Mouse (Mus musculus): ENCODE measurements at regions not wholly inside any gene's neighbourhood (a gene's known extent, or its start where the extent isn't known, plus 50 kb on each side); places are given as distances from the start of the nearest gene placed in this dataset.

DNA sequence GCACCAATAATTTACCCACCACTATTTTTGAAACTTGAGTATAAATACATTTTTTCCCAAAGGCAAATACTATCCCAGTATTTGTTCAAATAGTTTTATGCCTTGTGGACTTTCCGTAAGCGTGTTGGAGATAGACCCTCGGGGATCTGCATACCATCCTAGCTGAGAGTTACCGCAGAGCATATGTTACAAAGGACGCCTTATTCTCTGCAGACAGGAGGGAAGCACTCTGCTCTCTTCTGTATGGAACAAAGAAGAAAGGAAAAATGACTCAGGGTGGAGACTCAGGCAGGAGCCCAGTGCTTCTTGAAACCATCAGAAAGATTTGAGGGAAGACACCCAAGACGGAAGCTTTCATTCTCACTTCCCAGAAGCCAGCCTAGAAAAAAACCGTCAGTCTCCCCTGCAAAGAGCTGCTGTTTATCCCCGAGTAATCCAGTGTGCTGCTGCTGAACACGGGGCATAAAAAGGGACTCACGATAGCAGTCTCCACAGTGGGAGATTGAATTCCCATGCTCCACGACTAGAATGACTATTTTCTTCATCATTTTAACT, 200.2 kb upstream of the Runx1 start:
- Histone ChIP-seq H3K36me3 (replicated peaks) (no peaks in the 10 kb centered on the region), H3K4me3 (ENCODE audit: low read depth, low read length) (no peak overlapping the region), H3K27me3 (ENCODE audit: insufficient read depth, low read length) (peaks cover 36% of the 10 kb centered on the region), H3K9me3 (replicated peaks) (no peaks in the 10 kb centered on the region), H3K4me1 (ENCODE audit: insufficient read depth, low read depth, low read length) (peaks cover 17% of the 10 kb centered on the region)
- ATAC-seq (ENCODE audit: extremely low read depth, insufficient number of reproducible peaks, low FRiP score, poor library complexity, severe bottlenecking) = no peak
- no peak for TF ChIP-seq CTCF (IDR thresholded peaks at IDR 0.05; ENCODE audit: low read depth, low read length)
- no peak for TF ChIP-seq TAL1 (conservative IDR thresholded peaks at IDR 0.05; ENCODE audit: low read depth, low read length)
- no peak for TF ChIP-seq GATA1 (IDR thresholded peaks at IDR 0.05; ENCODE audit: borderline replicate concordance, low read length)
- no peak for TF ChIP-seq GATA2 (IDR thresholded peaks at IDR 0.05; ENCODE audit: borderline replicate concordance, low read depth, low read length)
- no peak for DNase-seq (ENCODE audit: low spot score)

GRCm38 (mm10) chr16:93019800-93020555, 194.0 kb upstream of the Runx1 start:
- no peaks in the 10 kb centered on the region for H3K36me3 ChIP-seq (replicated peaks)
- no peak for ATAC-seq (ENCODE audit: extremely low read depth, insufficient number of reproducible peaks, low FRiP score, poor library complexity, severe bottlenecking)
- H3K4me1 ChIP-seq (ENCODE audit: insufficient read depth, low read depth, low read length) = no peaks in the 10 kb centered on the region; the same call in 1 of the 2 replicates
- no peak overlapping the region for H3K4me3 ChIP-seq (ENCODE audit: low read depth, low read length)
- H3K9me3 ChIP-seq (replicated peaks) = no peaks in the 10 kb centered on the region
- peaks cover 69% of the 10 kb centered on the region for H3K27me3 ChIP-seq (ENCODE audit: insufficient read depth, low read length)
- DNase-seq (ENCODE audit: low spot score) = no peak
- TF ChIP-seq GATA2 (IDR thresholded peaks at IDR 0.05; ENCODE audit: borderline replicate concordance, low read depth, low read length) = no peak
- no peak for TF ChIP-seq GATA1 (IDR thresholded peaks at IDR 0.05; ENCODE audit: borderline replicate concordance, low read length)
- no peak for TF ChIP-seq CTCF (IDR thresholded peaks at IDR 0.05; ENCODE audit: low read depth, low read length)
- TF ChIP-seq TAL1 (conservative IDR thresholded peaks at IDR 0.05; ENCODE audit: low read depth, low read length) = no peak
- no peak for TF ChIP-seq POLR2AphosphoS5 (IDR thresholded peaks at IDR 0.05; ENCODE audit: insufficient replicate concordance, low read depth, low read length)

DNA sequence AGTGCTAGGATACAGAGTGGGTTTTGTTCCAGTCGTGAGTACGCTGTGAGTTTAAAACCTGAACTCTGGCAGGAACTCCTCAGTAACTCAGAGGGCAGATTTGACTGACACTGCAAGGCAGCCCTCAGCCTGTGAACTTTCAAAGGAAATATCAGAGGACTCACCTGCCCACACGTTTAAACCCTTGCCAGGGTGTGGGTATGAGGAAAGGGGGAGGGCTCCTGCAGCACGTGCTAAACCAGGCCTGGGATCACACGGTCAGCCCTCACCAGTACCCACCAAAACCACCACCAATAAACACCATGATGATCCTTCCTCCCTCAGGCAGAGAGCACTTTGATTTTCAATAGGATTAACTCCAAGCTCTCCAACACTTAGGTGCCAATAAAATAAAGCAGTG, 192.8 kb upstream of the Runx1 start:
- H3K36me3 ChIP-seq (replicated peaks) = no peaks in the 10 kb centered on the region

GRCm38 (mm10) chr16:93017025-93017424, 191.1 kb upstream of the Runx1 start:
- TF ChIP-seq POLR2AphosphoS5 (IDR thresholded peaks at IDR 0.05; ENCODE audit: insufficient replicate concordance, low read depth, low read length) (no peak), TAL1 (conservative IDR thresholded peaks at IDR 0.05; ENCODE audit: low read depth, low read length) (no peak), GATA2 (IDR thresholded peaks at IDR 0.05; ENCODE audit: borderline replicate concordance, low read depth, low read length) (no peak), GATA1 (IDR thresholded peaks at IDR 0.05; ENCODE audit: borderline replicate concordance, low read length) (no peak), CTCF (IDR thresholded peaks at IDR 0.05; ENCODE audit: low read depth, low read length) (no peak)
- ATAC-seq (ENCODE audit: extremely low read depth, insufficient number of reproducible peaks, low FRiP score, poor library complexity, severe bottlenecking) = no peak
- H3K9me3 ChIP-seq (replicated peaks) = no peaks in the 10 kb centered on the region
- no peaks in the 10 kb centered on the region for H3K36me3 ChIP-seq (replicated peaks)
- peaks cover 82% of the 10 kb centered on the region for H3K27me3 ChIP-seq (ENCODE audit: insufficient read depth, low read length)
- H3K4me3 ChIP-seq (ENCODE audit: low read depth, low read length) = no peak overlapping the region
- no peaks in the 10 kb centered on the region for H3K4me1 ChIP-seq (ENCODE audit: insufficient read depth, low read depth, low read length)
- DNase-seq (ENCODE audit: low spot score) = no peak

More for the DNA sequence above, 192.8 kb upstream of the Runx1 start:
- no peaks in the 10 kb centered on the region for H3K4me1 ChIP-seq (ENCODE audit: insufficient read depth, low read depth, low read length)
- DNase-seq (ENCODE audit: low spot score) (no peak), ATAC-seq (ENCODE audit: extremely low read depth, insufficient number of reproducible peaks, low FRiP score, poor library complexity, severe bottlenecking) (no peak)
- TF ChIP-seq GATA1 (IDR thresholded peaks at IDR 0.05; ENCODE audit: borderline replicate concordance, low read length) (no peak), GATA2 (IDR thresholded peaks at IDR 0.05; ENCODE audit: borderline replicate concordance, low read depth, low read length) (no peak), TAL1 (conservative IDR thresholded peaks at IDR 0.05; ENCODE audit: low read depth, low read length) (no peak), POLR2AphosphoS5 (IDR thresholded peaks at IDR 0.05; ENCODE audit: insufficient replicate concordance, low read depth, low read length) (no peak), CTCF (IDR thresholded peaks at IDR 0.05; ENCODE audit: low read depth, low read length) (no peak)
- H3K4me3 ChIP-seq (ENCODE audit: low read depth, low read length) = no peak overlapping the region
- peaks cover 78% of the 10 kb centered on the region for H3K27me3 ChIP-seq (ENCODE audit: insufficient read depth, low read length)
- no peaks in the 10 kb centered on the region for H3K9me3 ChIP-seq (replicated peaks)

DNA sequence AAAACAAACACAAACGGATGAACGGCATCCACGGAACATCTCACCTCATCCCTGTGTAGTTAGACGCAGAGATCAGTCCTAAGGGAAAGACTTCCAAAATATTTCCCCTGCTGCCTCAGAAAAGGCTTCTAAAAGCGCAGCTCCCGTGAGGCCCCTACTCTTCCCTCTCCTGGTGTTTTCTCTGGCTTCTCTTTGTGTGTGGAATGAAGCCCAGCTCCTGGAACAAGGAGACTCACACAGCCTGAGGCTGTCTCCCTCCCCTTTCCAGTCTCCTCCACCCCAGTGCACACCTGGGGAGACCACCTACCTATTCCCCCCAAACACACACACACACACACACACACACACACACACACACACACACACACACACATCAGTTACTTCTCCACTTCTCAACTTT, 189.7 kb upstream of the Runx1 start:
- TF ChIP-seq TAL1 (conservative IDR thresholded peaks at IDR 0.05; ENCODE audit: low read depth, low read length) = no peak
- TF ChIP-seq POLR2AphosphoS5 (IDR thresholded peaks at IDR 0.05; ENCODE audit: insufficient replicate concordance, low read depth, low read length) = no peak
- no peak for TF ChIP-seq GATA2 (IDR thresholded peaks at IDR 0.05; ENCODE audit: borderline replicate concordance, low read depth, low read length)
- no peak for TF ChIP-seq CTCF (IDR thresholded peaks at IDR 0.05; ENCODE audit: low read depth, low read length)
- no peak for TF ChIP-seq GATA1 (IDR thresholded peaks at IDR 0.05; ENCODE audit: borderline replicate concordance, low read length)
- peaks cover 3% of the 10 kb centered on the region; the same call in 1 of the 2 replicates for H3K4me1 ChIP-seq (ENCODE audit: insufficient read depth, low read depth, low read length)
- H3K4me3 ChIP-seq (ENCODE audit: low read depth, low read length) = no peak overlapping the region
- DNase-seq (ENCODE audit: low spot score) (no peak), ATAC-seq (ENCODE audit: extremely low read depth, insufficient number of reproducible peaks, low FRiP score, poor library complexity, severe bottlenecking) (no peak)
- no peaks in the 10 kb centered on the region; the same call in 1 of the 2 replicates for H3K9me3 ChIP-seq (replicated peaks)
- H3K36me3 ChIP-seq (replicated peaks) = no peaks in the 10 kb centered on the region
- H3K27me3 ChIP-seq (ENCODE audit: insufficient read depth, low read length) = peaks cover 81% of the 10 kb centered on the region

GRCm38 (mm10) chr16:93014991-93015390, 189.0 kb upstream of the Runx1 start:
- no peak for ATAC-seq (ENCODE audit: extremely low read depth, insufficient number of reproducible peaks, low FRiP score, poor library complexity, severe bottlenecking)
- DNase-seq (ENCODE audit: low spot score) = no peak
- Histone ChIP-seq H3K27me3 (ENCODE audit: insufficient read depth, low read length) (peaks cover 80% of the 10 kb centered on the region), H3K36me3 (replicated peaks) (no peaks in the 10 kb centered on the region), H3K9me3 (replicated peaks) (no peaks in the 10 kb centered on the region; the same call in 1 of the 2 replicates), H3K4me1 (ENCODE audit: insufficient read depth, low read depth, low read length) (peaks cover 3% of the 10 kb centered on the region; the same call in 1 of the 2 replicates), H3K4me3 (ENCODE audit: low read depth, low read length) (no peak overlapping the region)
- TF ChIP-seq TAL1 (conservative IDR thresholded peaks at IDR 0.05; ENCODE audit: low read depth, low read length) = no peak
- no peak for TF ChIP-seq POLR2AphosphoS5 (IDR thresholded peaks at IDR 0.05; ENCODE audit: insufficient replicate concordance, low read depth, low read length)
- TF ChIP-seq GATA1 (IDR thresholded peaks at IDR 0.05; ENCODE audit: borderline replicate concordance, low read length) = no peak
- no peak for TF ChIP-seq GATA2 (IDR thresholded peaks at IDR 0.05; ENCODE audit: borderline replicate concordance, low read depth, low read length)
- TF ChIP-seq CTCF (IDR thresholded peaks at IDR 0.05; ENCODE audit: low read depth, low read length) = no peak
